In genomic region chr12:41842694-41843329, GRCm38 (mm10) we compare ENCODE assay signal across 22 mouse cellular contexts.
DNase-seq lines count a peak whose midpoint lies in the region; ATAC-seq lines count a peak whose summit lies in the region.
"Had no signal": no experiment of that assay in that cellular context is flagged by ENCODE, and none has a peak within 500 bp of the region (broad histone marks: within the 10 kb centered on the region; RNA-seq: fewer than 3 reads in every experiment).

No protein-coding gene starts in this region.

- peaks cover 5% of the 10 kb centered on the region; the same call in 1 of the 2 replicates for H3K4me1 ChIP-seq in forebrain, embryonic 13.5 days
- H3K4me1 ChIP-seq in forebrain, embryonic 11.5 days (replicated peaks; ENCODE audit: control insufficient read depth, insufficient read depth, low read length), result no peaks in the 10 kb centered on the region
- peaks cover 6% of the 10 kb centered on the region for H3K4me1 ChIP-seq in midbrain, embryonic 13.5 days (replicated peaks)
- H3K4me1 ChIP-seq in midbrain, embryonic 10.5 days, result no peaks in the 10 kb centered on the region
- H3K4me1 ChIP-seq in hindbrain, embryonic 14.5 days (replicated peaks; ENCODE audit: control insufficient read depth, insufficient read depth, low read length), result peaks cover 8% of the 10 kb centered on the region
- H3K4me1 ChIP-seq: lung, embryonic 15.5 days had no signal

- peak; percentile 55; the same call in 1 of the 2 replicates for ATAC-seq in forebrain, embryonic 13.5 days
- ATAC-seq in forebrain, embryonic 11.5 days (replicated peaks; ENCODE audit: low FRiP score), result no peak
- 0 out of 2 replicates have a peak, but pooled peaks have one; percentile 43 for ATAC-seq in midbrain, embryonic 13.5 days
- ATAC-seq in hindbrain, embryonic 14.5 days (ENCODE audit: low FRiP score), result no peak

- DNase-seq in forebrain, embryonic 11.5 days (ENCODE audit: low spot score), result no peak
- no peak for DNase-seq in midbrain, embryonic 10.5 days (ENCODE audit: low spot score)
- DNase-seq in hindbrain, embryonic 14.5 days (ENCODE audit: low spot score), result peak; percentile 38
- DNase-seq in heart, postnatal 36 days, result no peak
- no peak for DNase-seq in layer of hippocampus, adult 18-20 months (ENCODE audit: low spot score in 2 of 2)
- DNase-seq: adrenal gland, postnatal 25 days; cerebellum, postnatal 25 days; embryo, embryonic 11 days; gastrocnemius, postnatal 36 days; kidney, adult 11 months; right cerebral cortex, postnatal 14 days; spleen, adult 18-20 months; thymus, adult 18-20 months; thymus, postnatal 4 days had no signal

- intact Hi-C loops in heart, postnatal 36 days (cut with DNase I), result no loop called here

- 42% methylated on average over 6 of the region's 6 CpGs for WGBS in forebrain, embryonic 13.5 days
- 82% methylated on average over 6 of the region's 6 CpGs for WGBS in forebrain, embryonic 11.5 days
- WGBS in midbrain, embryonic 13.5 days, result 65% methylated on average over 6 of the region's 6 CpGs
- WGBS in midbrain, embryonic 10.5 days, result 88% methylated on average over 6 of the region's 6 CpGs
- 33% methylated on average over 6 of the region's 6 CpGs for WGBS in hindbrain, embryonic 14.5 days

- no peak overlapping the region for H3K9ac ChIP-seq in forebrain, embryonic 13.5 days
- no peak overlapping the region for H3K9ac ChIP-seq in forebrain, embryonic 11.5 days (ENCODE audit: low read length)
- no peak overlapping the region for H3K9ac ChIP-seq in midbrain, embryonic 13.5 days (replicated peaks)
- H3K9ac ChIP-seq in hindbrain, embryonic 14.5 days, result no peak overlapping the region
- H3K9ac ChIP-seq: embryonic facial prominence, embryonic 15.5 days; heart, embryonic 15.5 days; hindbrain, embryonic 15.5 days; liver, embryonic 14.5 days; lung, embryonic 15.5 days had no signal

- no peaks in the 10 kb centered on the region for H3K27me3 ChIP-seq in forebrain, embryonic 13.5 days
- H3K27me3 ChIP-seq in forebrain, embryonic 11.5 days (ENCODE audit: control insufficient read depth, insufficient read depth, low read length), result no peaks in the 10 kb centered on the region
- no peaks in the 10 kb centered on the region for H3K27me3 ChIP-seq in midbrain, embryonic 13.5 days
- no peaks in the 10 kb centered on the region for H3K27me3 ChIP-seq in midbrain, embryonic 10.5 days (ENCODE audit: low read depth, poor library complexity, severe bottlenecking)
- H3K27me3 ChIP-seq in hindbrain, embryonic 14.5 days (ENCODE audit: control insufficient read depth, insufficient read depth, low read length), result no peaks in the 10 kb centered on the region
- H3K27me3 ChIP-seq: embryonic facial prominence, embryonic 15.5 days; heart, embryonic 15.5 days; hindbrain, embryonic 15.5 days; lung, embryonic 15.5 days had no signal

- no peak overlapping the region; the same call in 1 of the 2 replicates for H3K27ac ChIP-seq in forebrain, embryonic 13.5 days
- no peak overlapping the region for H3K27ac ChIP-seq in forebrain, embryonic 11.5 days (ENCODE audit: low read depth, low read length)
- no peak overlapping the region for H3K27ac ChIP-seq in midbrain, embryonic 13.5 days
- no peak overlapping the region for H3K27ac ChIP-seq in midbrain, embryonic 10.5 days (replicated peaks)
- no peak overlapping the region for H3K27ac ChIP-seq in hindbrain, embryonic 14.5 days
- H3K27ac ChIP-seq: embryonic facial prominence, embryonic 15.5 days; heart, embryonic 15.5 days; hindbrain, embryonic 15.5 days; liver, embryonic 14.5 days; lung, embryonic 15.5 days; macrophage had no signal

- H3K4me2 ChIP-seq in forebrain, embryonic 13.5 days, result no peak overlapping the region
- H3K4me2 ChIP-seq in forebrain, embryonic 11.5 days (ENCODE audit: low read depth, low read length, severe bottlenecking), result no peak overlapping the region
- no peak overlapping the region for H3K4me2 ChIP-seq in midbrain, embryonic 13.5 days (replicated peaks)
- no peak overlapping the region for H3K4me2 ChIP-seq in hindbrain, embryonic 14.5 days (replicated peaks)
- H3K4me2 ChIP-seq: embryonic facial prominence, embryonic 15.5 days; heart, embryonic 15.5 days; hindbrain, embryonic 15.5 days; lung, embryonic 15.5 days had no signal

- H3K9me3 ChIP-seq in forebrain, embryonic 13.5 days (replicated peaks), result no peaks in the 10 kb centered on the region
- no peaks in the 10 kb centered on the region for H3K9me3 ChIP-seq in forebrain, embryonic 11.5 days (ENCODE audit: control insufficient read depth, low read length)
- H3K9me3 ChIP-seq in midbrain, embryonic 13.5 days, result no peaks in the 10 kb centered on the region
- H3K9me3 ChIP-seq in midbrain, embryonic 10.5 days (replicated peaks), result no peaks in the 10 kb centered on the region
- no peaks in the 10 kb centered on the region for H3K9me3 ChIP-seq in hindbrain, embryonic 14.5 days (ENCODE audit: control insufficient read depth, low read length)
- H3K9me3 ChIP-seq: embryonic facial prominence, embryonic 15.5 days; heart, embryonic 15.5 days; hindbrain, embryonic 15.5 days; lung, embryonic 15.5 days had no signal

- H3K4me3 ChIP-seq in forebrain, embryonic 13.5 days, result no peak overlapping the region
- H3K4me3 ChIP-seq in forebrain, embryonic 11.5 days (ENCODE audit: low read depth, low read length), result no peak overlapping the region
- no peak overlapping the region for H3K4me3 ChIP-seq in midbrain, embryonic 13.5 days (replicated peaks)
- H3K4me3 ChIP-seq in midbrain, embryonic 10.5 days, result no peak overlapping the region
- no peak overlapping the region for H3K4me3 ChIP-seq in hindbrain, embryonic 14.5 days (replicated peaks; ENCODE audit: low read length)
- H3K4me3 ChIP-seq: embryonic facial prominence, embryonic 15.5 days; heart, embryonic 15.5 days; hindbrain, embryonic 15.5 days; lung, embryonic 15.5 days had no signal

- no peaks in the 10 kb centered on the region for H3K36me3 ChIP-seq in forebrain, embryonic 13.5 days (ENCODE audit: poor library complexity, severe bottlenecking)
- H3K36me3 ChIP-seq in forebrain, embryonic 11.5 days (ENCODE audit: control insufficient read depth, insufficient read depth, low read length), result no peaks in the 10 kb centered on the region
- no peaks in the 10 kb centered on the region for H3K36me3 ChIP-seq in midbrain, embryonic 13.5 days
- H3K36me3 ChIP-seq in midbrain, embryonic 10.5 days, result no peaks in the 10 kb centered on the region
- no peaks in the 10 kb centered on the region for H3K36me3 ChIP-seq in hindbrain, embryonic 14.5 days (replicated peaks; ENCODE audit: control insufficient read depth, insufficient read depth)
- H3K36me3 ChIP-seq: embryonic facial prominence, embryonic 15.5 days; heart, embryonic 15.5 days; hindbrain, embryonic 15.5 days; lung, embryonic 15.5 days had no signal

Comparison
In these comparisons a context has a peak if more than half of its experiments do, and no peak if none do; other contexts are left out.
1. ATAC-seq: peak in forebrain, embryonic 13.5 days (single experiment) and midbrain, embryonic 13.5 days (single experiment); none in forebrain, embryonic 11.5 days (single experiment) and hindbrain, embryonic 14.5 days (single experiment).